ENCODE assay signal across 8 mouse cellular contexts in the genomic region with DNA sequence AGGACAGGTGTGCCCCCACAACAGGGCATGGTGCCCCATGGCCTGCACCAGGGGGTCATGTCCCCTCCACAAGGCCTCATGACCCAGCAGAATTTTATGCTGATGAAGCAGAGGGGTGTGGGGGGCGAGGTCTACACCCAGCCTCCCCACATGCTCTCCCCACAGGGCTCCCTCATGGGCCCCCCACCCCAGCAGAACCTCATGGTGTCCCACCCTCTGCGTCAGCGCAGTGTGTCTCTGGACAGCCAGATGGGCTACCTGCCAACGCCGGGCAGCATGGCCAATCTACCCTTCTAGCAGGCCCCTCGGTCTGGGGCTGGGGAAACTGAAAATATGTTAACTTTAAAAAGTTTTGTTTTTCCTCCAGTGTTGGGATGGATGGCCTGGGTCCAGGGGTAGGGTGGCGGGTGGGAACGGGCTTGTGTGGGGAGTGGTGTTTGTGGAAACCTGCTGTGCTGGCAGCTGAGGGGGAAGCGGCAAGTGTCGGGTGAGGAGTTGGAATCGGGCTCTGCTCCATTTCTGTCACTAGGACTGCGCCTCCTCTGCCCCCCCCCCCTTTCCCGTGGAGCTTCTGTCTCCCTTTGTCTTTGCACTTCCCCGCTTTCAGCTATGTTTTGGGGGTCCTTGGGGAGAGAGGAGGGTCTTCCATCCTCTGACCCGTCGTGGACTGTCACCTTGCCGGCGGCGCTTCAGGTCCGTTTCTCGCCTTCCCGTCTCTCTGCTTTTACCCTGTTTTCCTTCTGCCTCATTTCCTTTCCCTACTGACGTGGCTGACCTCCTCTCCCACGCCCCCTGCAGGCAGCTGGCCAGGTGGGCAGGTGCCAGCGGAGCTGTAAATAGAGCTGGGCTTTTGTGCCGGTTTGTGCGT. TPM values are rescaled to one million over a fixed set of nuclear protein-coding genes. Genes with fewer than 3 reads are reported as not detected.
DNase-seq lines count a peak whose midpoint lies in the region; ATAC-seq and TF ChIP-seq lines count a peak whose summit lies in the region.

No protein-coding gene starts in this region.

- peaks cover 41% of the 10 kb centered on the region for H3K4me1 ChIP-seq in hindbrain, embryonic 15.5 days (replicated peaks)

- peak; percentile 68 for DNase-seq in adipocyte (ENCODE audit: low spot score)
- DNase-seq in cerebellum, postnatal 4 days (ENCODE audit: low spot score in 2 of 2) = peak; percentile 67 to 87
- peak; percentile 91 for DNase-seq in gastrocnemius, adult 2 months
- peak; percentile 71 to 92 for DNase-seq in left cerebral cortex, postnatal 10 days (ENCODE audit: extremely low spot score in 1 of 2, low spot score in 2 of 2)
- DNase-seq in right cerebral cortex, adult 18-20 months = peak; percentile 85
- peak; percentile 80 for DNase-seq in urinary bladder, adult 2 months (ENCODE audit: low spot score)

- H3K27me3 ChIP-seq in hindbrain, embryonic 15.5 days = no peaks in the 10 kb centered on the region

- H3K9ac ChIP-seq in hindbrain, embryonic 15.5 days = no peak overlapping the region

- peak; percentile 46 for TF ChIP-seq CTCF in gastrocnemius, adult 2 months (IDR thresholded peaks at IDR 0.05)

- 11% methylated on average over 26 of the region's 27 CpGs for WGBS in hindbrain, embryonic 15.5 days

- intact Hi-C loops in gastrocnemius, adult 2 months (cut with DNase I) = loop anchor here (2.0 to 10.0 kb wide), 2 partner anchors 55 to 95 kb away; a partner anchor contains a TSS
- intact Hi-C loops in left cerebral cortex, postnatal 10 days (cut with DNase I) = loop anchor here (5.0 kb wide), 1 partner anchor 93 kb away; a partner anchor contains a TSS

- H3K27ac ChIP-seq in gastrocnemius, adult 2 months = peak overlapping the region; percentile 86
- peak overlapping the region; percentile 77 for H3K27ac ChIP-seq in hindbrain, embryonic 15.5 days (replicated peaks)

- H3K4me2 ChIP-seq in hindbrain, embryonic 15.5 days = peak overlapping the region; percentile 48

- H3K4me3 ChIP-seq in gastrocnemius, adult 2 months = peak overlapping the region; percentile 66
- H3K4me3 ChIP-seq in hindbrain, embryonic 15.5 days = peak overlapping the region; percentile 13; the same call in 1 of the 2 replicates

- ATAC-seq in hindbrain, embryonic 15.5 days (ENCODE audit: low FRiP score, low read depth) = peak; percentile 39; the same call in 1 of the 2 replicates
- peak; percentile 76 for ATAC-seq in megakaryocyte, adult 5-6 weeks (ENCODE audit: poor library complexity, severe bottlenecking)

- H3K36me3 ChIP-seq in hindbrain, embryonic 15.5 days = peaks cover 25% of the 10 kb centered on the region

- no peaks in the 10 kb centered on the region for H3K9me3 ChIP-seq in hindbrain, embryonic 15.5 days

RNA-seq across cellular contexts. Expression of a gene that starts 27.1 kb away (rescaled TPM):
- 10 to 100 TPM; 38.3 to 43.6 TPM for total RNA-seq in gastrocnemius, adult 2 months (2021)
- polyA plus RNA-seq in hindbrain, embryonic 15.5 days (2015; fragmentation: Nextera tagmentation; extraction: Ambion mirVana) = 10.7 and 11.9 TPM in 2 replicates
- total RNA-seq in left cerebral cortex, postnatal 10 days (2021) = 10 to 100 TPM; 85.4 to 98.1 TPM
- total RNA-seq in megakaryocyte, adult 5-6 weeks (2015) = 6.0 TPM in 2 replicates
- 2.6 and 3.0 TPM in 2 replicates for total RNA-seq in megakaryocyte, adult 5-6 weeks (2017)
- 11.1 and 29.7 TPM in 2 replicates for polyA plus RNA-seq in urinary bladder, adult 2 months (2012; rRNA removed)

RNA-seq across cellular contexts. Expression of a gene that starts 52.0 kb away (rescaled TPM):
- total RNA-seq in gastrocnemius, adult 2 months (2021) = not detected
- polyA plus RNA-seq in hindbrain, embryonic 15.5 days (2015; fragmentation: Nextera tagmentation; extraction: Ambion mirVana) = 0.09 TPM in 1 of 2 replicates, not detected in the other
- not detected for total RNA-seq in left cerebral cortex, postnatal 10 days (2021)
- not detected in 2 replicates for total RNA-seq in megakaryocyte, adult 5-6 weeks (2015)
- total RNA-seq in megakaryocyte, adult 5-6 weeks (2017) = not detected in 2 replicates
- 0.11 and 0.16 TPM in 2 replicates for polyA plus RNA-seq in urinary bladder, adult 2 months (2012; rRNA removed)

RNA-seq across cellular contexts. Expression of a gene that starts 54.9 kb away (rescaled TPM):
- under 1 TPM; 0.22 to 0.23 TPM for total RNA-seq in gastrocnemius, adult 2 months (2021)
- polyA plus RNA-seq in hindbrain, embryonic 15.5 days (2015; fragmentation: Nextera tagmentation; extraction: Ambion mirVana) = not detected in 2 replicates
- not detected for total RNA-seq in left cerebral cortex, postnatal 10 days (2021)
- not detected in 2 replicates for total RNA-seq in megakaryocyte, adult 5-6 weeks (2015)
- not detected in 2 replicates for total RNA-seq in megakaryocyte, adult 5-6 weeks (2017)
- 788 and 1,023 TPM in 2 replicates for polyA plus RNA-seq in urinary bladder, adult 2 months (2012; rRNA removed)

Comparison
In these comparisons a context has a peak if more than half of its experiments do, and no peak if none do; other contexts are left out.
1. Peak in every context shown above with its lines: DNase-seq, ATAC-seq, H3K4me3 ChIP-seq and H3K27ac ChIP-seq.
2. RNA of a gene that starts 27.1 kb away (total RNA-seq): 85.4 to 98.1 TPM in left cerebral cortex, postnatal 10 days and 38.3 to 43.6 TPM in gastrocnemius, adult 2 months; 2.6 to 6.0 TPM in megakaryocyte, adult 5-6 weeks; every median in the first group is over 4 times any median in the second.